In genomic region chr3:51881981-51882380, GRCm38 (mm10) we compare ENCODE assay signal across 9 mouse cellular contexts.
DNase-seq lines count a peak whose midpoint lies in the region; ATAC-seq and TF ChIP-seq lines count a peak whose summit lies in the region.
"Had no signal": no experiment of that assay in that cellular context is flagged by ENCODE, and none has a peak within 500 bp of the region (broad histone marks: within the 10 kb centered on the region; RNA-seq: fewer than 3 reads in every experiment).

No protein-coding gene starts in this region.

- no peak overlapping the region for H3K4me2 ChIP-seq in liver, embryonic 11.5 days
- H3K4me2 ChIP-seq in heart, embryonic 14.5 days (ENCODE audit: low read length), result peak overlapping the region; percentile 34
- peak overlapping the region; percentile 4; the same call in 1 of the 2 replicates for H3K4me2 ChIP-seq in liver, postnatal 0 days (ENCODE audit: low read depth, low read length)
- no peak overlapping the region for H3K4me2 ChIP-seq in midbrain, embryonic 13.5 days (replicated peaks)

- H3K9ac ChIP-seq in liver, embryonic 11.5 days (ENCODE audit: low read depth, low read length), result no peak overlapping the region
- H3K9ac ChIP-seq in heart, embryonic 14.5 days (ENCODE audit: low read length), result no peak overlapping the region
- no peak overlapping the region for H3K9ac ChIP-seq in liver, postnatal 0 days (replicated peaks)
- H3K9ac ChIP-seq in midbrain, embryonic 13.5 days (replicated peaks), result no peak overlapping the region

- peaks cover 37% of the 10 kb centered on the region for H3K4me1 ChIP-seq in liver, embryonic 11.5 days (replicated peaks; ENCODE audit: control insufficient read depth, insufficient read depth, low read length)
- H3K4me1 ChIP-seq in heart, embryonic 14.5 days (ENCODE audit: control insufficient read depth in 2 of 2, insufficient read depth in 2 of 2, low read length in 2 of 2), result peaks cover 13 to 24% of the 10 kb centered on the region in 2 experiments
- peaks cover 25% of the 10 kb centered on the region for H3K4me1 ChIP-seq in liver, postnatal 0 days (ENCODE audit: insufficient read depth)
- H3K4me1 ChIP-seq in midbrain, embryonic 13.5 days (replicated peaks), result peaks cover 33% of the 10 kb centered on the region

- no peaks in the 10 kb centered on the region for H3K9me3 ChIP-seq in liver, embryonic 11.5 days (ENCODE audit: control insufficient read depth, low read length)
- no peaks in the 10 kb centered on the region for H3K9me3 ChIP-seq in heart, embryonic 14.5 days (ENCODE audit: control insufficient read depth, low read length)
- H3K9me3 ChIP-seq in liver, postnatal 0 days (ENCODE audit: low read length), result no peaks in the 10 kb centered on the region
- no peaks in the 10 kb centered on the region for H3K9me3 ChIP-seq in midbrain, embryonic 13.5 days

- WGBS in liver, embryonic 11.5 days, result 34% methylated on average over 10 of the region's 10 CpGs
- WGBS in heart, embryonic 14.5 days, result 9% methylated on average over 10 of the region's 10 CpGs
- 28% methylated on average over 10 of the region's 10 CpGs for WGBS in liver, postnatal 0 days (ENCODE audit: insufficient replicate concordance)
- 79% methylated on average over 10 of the region's 10 CpGs for WGBS in midbrain, embryonic 13.5 days

- no peaks in the 10 kb centered on the region for H3K27me3 ChIP-seq in liver, embryonic 11.5 days (replicated peaks; ENCODE audit: control insufficient read depth, insufficient read depth, low read length)
- no peaks in the 10 kb centered on the region; the same call in 1 of the 2 replicates for H3K27me3 ChIP-seq in heart, embryonic 14.5 days (ENCODE audit: control insufficient read depth, insufficient read depth, low read length)
- no peaks in the 10 kb centered on the region for H3K27me3 ChIP-seq in liver, postnatal 0 days (ENCODE audit: insufficient read depth, low read length)
- no peaks in the 10 kb centered on the region for H3K27me3 ChIP-seq in midbrain, embryonic 13.5 days

- no peak for TF ChIP-seq CTCF in liver, postnatal 0 days (IDR thresholded peaks at IDR 0.05; ENCODE audit: low read depth)

- ATAC-seq in liver, embryonic 11.5 days (replicated peaks; ENCODE audit: low FRiP score), result no peak; the same call in 1 of the 2 replicates
- peak; percentile 26; the same call in 1 of the 2 replicates for ATAC-seq in heart, embryonic 14.5 days (ENCODE audit: insufficient number of reproducible peaks, insufficient read depth, low FRiP score, low read depth)
- ATAC-seq in liver, postnatal 0 days, result peak; percentile 52; the same call in 1 of the 2 replicates
- ATAC-seq in midbrain, embryonic 13.5 days, result no peak

- no peak overlapping the region for H3K27ac ChIP-seq in liver, embryonic 11.5 days (ENCODE audit: low read depth, low read length)
- peak overlapping the region; percentile 35 to 40; a peak in 1 of 4 replicates for H3K27ac ChIP-seq in heart, embryonic 14.5 days (replicated peaks in 1 of 2; ENCODE audit: control insufficient read depth in 1 of 2, insufficient read depth in 1 of 2, low read depth in 2 of 2, low read length in 2 of 2)
- H3K27ac ChIP-seq in liver, postnatal 0 days (ENCODE audit: low read depth), result 0 out of 2 replicates have a peak overlapping the region, but pooled peaks have one; percentile 2
- H3K27ac ChIP-seq in midbrain, embryonic 13.5 days, result no peak overlapping the region
- H3K27ac ChIP-seq: kidney, postnatal 0 days had no signal

- H3K36me3 ChIP-seq in liver, embryonic 11.5 days (ENCODE audit: control insufficient read depth, insufficient read depth, low read length), result no peaks in the 10 kb centered on the region
- no peaks in the 10 kb centered on the region for H3K36me3 ChIP-seq in heart, embryonic 14.5 days (ENCODE audit: control insufficient read depth, insufficient read depth, low read length)
- no peaks in the 10 kb centered on the region for H3K36me3 ChIP-seq in liver, postnatal 0 days (replicated peaks; ENCODE audit: insufficient read depth, low read length)
- no peaks in the 10 kb centered on the region for H3K36me3 ChIP-seq in midbrain, embryonic 13.5 days

- peak; percentile 24 for DNase-seq in liver
- no peak for DNase-seq in liver, embryonic 11.5 days (ENCODE audit: low spot score)
- DNase-seq in liver, postnatal 0 days, result peak; percentile 23
- peak; percentile 87 for DNase-seq in thymus, postnatal 0 days (ENCODE audit: low spot score)
- no peak for DNase-seq in frontal cortex, postnatal 25 days (ENCODE audit: low spot score in 2 of 2)
- no peak for DNase-seq in cerebellum, postnatal 4 days (ENCODE audit: low spot score in 2 of 2)

- no peak overlapping the region for H3K4me3 ChIP-seq in liver, embryonic 11.5 days (ENCODE audit: low read depth, low read length)
- H3K4me3 ChIP-seq in heart, embryonic 14.5 days (ENCODE audit: control insufficient read depth in 1 of 2, insufficient read depth in 1 of 2, low read depth in 1 of 2, low read length in 2 of 2), result no peak overlapping the region
- no peak overlapping the region for H3K4me3 ChIP-seq in liver, postnatal 0 days (ENCODE audit: low read depth, low read length)
- no peak overlapping the region for H3K4me3 ChIP-seq in midbrain, embryonic 13.5 days (replicated peaks)

- TF ChIP-seq EP300 in liver, postnatal 0 days (IDR thresholded peaks at IDR 0.05; ENCODE audit: low read depth), result no peak

Comparison
In these comparisons a context has a peak if more than half of its experiments do, and no peak if none do; other contexts are left out.
1. DNase-seq: peak in liver (single experiment), liver, postnatal 0 days (single experiment) and thymus, postnatal 0 days (single experiment); none in liver, embryonic 11.5 days (single experiment), frontal cortex, postnatal 25 days (0 of 2) and cerebellum, postnatal 4 days (0 of 2).
2. ATAC-seq: peak in heart, embryonic 14.5 days (single experiment) and liver, postnatal 0 days (single experiment); none in liver, embryonic 11.5 days (single experiment) and midbrain, embryonic 13.5 days (single experiment).
3. H3K27ac ChIP-seq: peak in heart, embryonic 14.5 days (2 of 2) and liver, postnatal 0 days (single experiment); none in liver, embryonic 11.5 days (single experiment) and midbrain, embryonic 13.5 days (single experiment).
4. H3K4me2 ChIP-seq: peak in heart, embryonic 14.5 days (single experiment) and liver, postnatal 0 days (single experiment); none in liver, embryonic 11.5 days (single experiment) and midbrain, embryonic 13.5 days (single experiment).